Mouse (Mus musculus) liver, embryonic 11.5 days (tissue): ENCODE results near the gene Desi1. TPM values are rescaled to one million over a fixed set of nuclear protein-coding genes. Genes with fewer than 3 reads are reported as not detected.

Experiments
- ATAC-seq: fragments of 200-750 bp; cut with Nextera tagmentation; replicated peaks from 2 replicates; pipeline ENCODE4 v1.8.0; 2017; ENCODE audit warnings: moderate number of reproducible peaks, mild to moderate bottlenecking, moderate TSS enrichment, moderate library complexity; ENCODE audit not compliant: low FRiP score
- DNase-seq: peaks from one replicate; pipeline ENCODE4 v3.0.0-alpha.2; 2017; ENCODE audit warnings: low spot score
- H3K27ac ChIP-seq: fragments of 300-500 bp; sonication (generic); 2 replicates; pipeline ENCODE4 v1.5.1; 2014; ENCODE audit warnings: mild to moderate bottlenecking, low read depth, low read length, control low read depth
- H3K27me3 ChIP-seq: fragments of 300-500 bp; sonication (generic); replicated peaks from 2 replicates; pipeline ENCODE4 v1.6.1; 2014; ENCODE audit warnings: low read length, mixed read lengths; ENCODE audit not compliant: control insufficient read depth, insufficient read depth
- H3K36me3 ChIP-seq: fragments of 300-500 bp; sonication (generic); 2 replicates; pipeline ENCODE4 v1.6.1; 2014; ENCODE audit warnings: mild to moderate bottlenecking, low read length, moderate library complexity, mixed read lengths; ENCODE audit not compliant: control insufficient read depth, insufficient read depth
- H3K4me1 ChIP-seq: fragments of 300-500 bp; sonication (generic); replicated peaks from 2 replicates; pipeline ENCODE4 v1.6.1; 2014; ENCODE audit warnings: low read length, mixed read lengths; ENCODE audit not compliant: control insufficient read depth, insufficient read depth
- H3K4me2 ChIP-seq: fragments of 300-500 bp; sonication (generic); 2 replicates; pipeline ENCODE4 v1.6.1; 2014; ENCODE audit warnings: mild to moderate bottlenecking, control low read depth, moderate library complexity
- H3K4me3 ChIP-seq: fragments of 300-500 bp; sonication (generic); 2 replicates; pipeline ENCODE4 v1.5.1; 2014; ENCODE audit warnings: low read depth, low read length, control low read depth
- H3K9ac ChIP-seq: fragments of 300-500 bp; sonication (generic); 2 replicates; pipeline ENCODE4 v1.6.1; 2014; ENCODE audit warnings: low read depth, low read length, control low read depth
- H3K9me3 ChIP-seq: fragments of 300-500 bp; sonication (generic); 2 replicates; pipeline ENCODE4 v1.6.1; 2016; ENCODE audit warnings: low read length, inconsistent platforms, mixed read lengths; ENCODE audit not compliant: control insufficient read depth
- WGBS: fragments of 180-500 bp; shearing (Covaris S2); extraction: QIAGEN DNeasy Blood & Tissue Kit; methylation state at CpG from one replicate; pipeline ENCODE4 v1.1.7; 2014; 5-methylcytosine and 5-hydroxymethylcytosine counted together
- polyA plus RNA-seq: library from polyadenylated mRNA; unstranded; fragments of >200 nt; fragmentation: Nextera tagmentation; extraction: Ambion mirVana; gene quantifications from 2 replicates; pipeline ENCODE4 v1.2.1, GENCODE M21; 2014

The Desi1 gene
- polyA plus RNA-seq, 1 experiment from 2014 or later: 27.4 TPM

DNA sequence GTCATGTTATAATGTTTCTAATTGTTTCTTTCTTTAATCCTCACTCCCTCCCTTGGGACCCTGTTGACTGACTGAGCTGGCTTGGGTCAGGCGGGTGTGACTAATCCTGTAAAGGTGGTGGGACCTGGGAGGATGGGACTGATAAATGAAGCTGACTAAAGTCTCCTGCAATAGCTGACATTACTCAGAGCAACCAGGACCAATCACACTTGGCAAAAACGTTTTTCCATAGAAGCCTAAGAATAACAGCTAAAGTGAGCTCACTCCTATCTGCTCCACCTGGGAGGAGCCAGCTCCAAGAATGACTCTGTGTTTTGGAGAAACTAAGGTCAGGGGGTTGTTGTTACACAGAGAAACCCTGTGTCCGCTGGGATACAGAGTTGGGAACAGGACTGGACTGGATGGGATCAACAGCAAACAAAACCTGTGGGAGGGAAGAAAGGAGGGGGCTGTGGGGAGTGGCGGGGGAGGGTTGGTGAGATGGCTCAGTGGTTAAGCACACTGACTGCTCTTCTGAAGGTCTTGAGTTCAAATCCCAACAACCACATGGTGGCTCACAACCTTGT is 68.6 kb downstream of the Desi1 start:
- ATAC-seq: no peak
- Histone ChIP-seq H3K4me1 (0 out of 2 replicates have a peak, but pooled peaks cover 2% of the 10 kb centered on the region), H3K9ac (no peak overlapping the region), H3K27ac (no peak overlapping the region), H3K9me3 (no peaks in the 10 kb centered on the region), H3K36me3 (no peaks in the 10 kb centered on the region), H3K27me3 (no peaks in the 10 kb centered on the region), H3K4me3 (no peak overlapping the region), H3K4me2 (no peak overlapping the region)
- DNase-seq: no peak
- 51% methylated on average over 4 of the region's 4 CpGs for WGBS

DNA sequence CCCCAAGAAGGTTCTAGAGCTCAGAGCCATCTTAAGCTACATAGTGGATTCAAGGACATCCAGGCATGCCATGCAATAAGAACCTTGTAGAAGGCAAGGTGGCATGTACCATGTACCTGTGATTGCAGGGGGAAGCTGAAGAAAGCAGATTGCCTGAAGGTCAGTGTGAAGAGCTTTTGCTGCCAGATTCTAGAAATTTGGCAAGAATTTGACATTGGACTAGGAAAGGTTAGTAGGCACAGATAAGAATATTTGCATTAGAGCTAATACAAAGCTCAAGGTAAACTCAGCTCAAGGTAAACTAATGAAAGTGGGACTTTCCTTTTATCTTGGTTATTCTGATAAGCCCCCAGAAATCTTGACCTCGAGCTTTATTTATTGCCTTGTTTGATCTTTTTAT is 69.4 kb downstream of the Desi1 start:
- Histone ChIP-seq H3K9me3 (no peaks in the 10 kb centered on the region), H3K36me3 (no peaks in the 10 kb centered on the region), H3K9ac (no peak overlapping the region), H3K4me1 (no peaks in the 10 kb centered on the region), H3K4me2 (no peak overlapping the region), H3K4me3 (no peak overlapping the region), H3K27ac (no peak overlapping the region), H3K27me3 (no peaks in the 10 kb centered on the region)
- DNase-seq (no peak), ATAC-seq (no peak)
- 56% methylated on average over 1 of the region's 1 CpGs for WGBS

DNA sequence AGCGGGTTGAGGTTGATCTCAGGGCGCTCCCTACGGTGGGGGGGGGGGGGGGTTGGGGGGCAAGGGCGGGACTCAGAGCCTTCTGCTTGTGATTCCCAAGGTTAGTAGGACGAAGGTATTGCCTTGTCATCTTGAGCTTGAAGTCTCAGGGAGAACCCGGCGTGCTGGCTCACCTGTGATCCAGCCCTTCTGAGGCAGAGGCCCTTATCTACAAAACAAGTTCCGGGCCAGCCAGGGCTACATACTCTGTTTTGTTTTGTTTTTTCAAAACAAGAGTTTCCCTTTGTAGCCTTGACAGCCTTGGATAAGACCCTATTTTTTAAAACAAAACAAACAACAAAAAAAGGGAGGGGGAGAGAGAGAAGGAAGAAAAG is 72.6 kb downstream of the Desi1 start:
- under 1% methylated on average over 8 of the region's 8 CpGs for WGBS
- Histone ChIP-seq H3K36me3 (no peaks in the 10 kb centered on the region), H3K4me3 (peak overlapping the region; percentile 72), H3K27ac (no peak overlapping the region; the same call in 1 of the 2 replicates), H3K4me1 (peaks cover 5% of the 10 kb centered on the region), H3K4me2 (peak overlapping the region; percentile 100), H3K9me3 (no peaks in the 10 kb centered on the region), H3K27me3 (no peaks in the 10 kb centered on the region), H3K9ac (0 out of 2 replicates have a peak overlapping the region, but pooled peaks have one; percentile 76)
- ATAC-seq: peak; percentile 57
- DNase-seq: no peak

DNA sequence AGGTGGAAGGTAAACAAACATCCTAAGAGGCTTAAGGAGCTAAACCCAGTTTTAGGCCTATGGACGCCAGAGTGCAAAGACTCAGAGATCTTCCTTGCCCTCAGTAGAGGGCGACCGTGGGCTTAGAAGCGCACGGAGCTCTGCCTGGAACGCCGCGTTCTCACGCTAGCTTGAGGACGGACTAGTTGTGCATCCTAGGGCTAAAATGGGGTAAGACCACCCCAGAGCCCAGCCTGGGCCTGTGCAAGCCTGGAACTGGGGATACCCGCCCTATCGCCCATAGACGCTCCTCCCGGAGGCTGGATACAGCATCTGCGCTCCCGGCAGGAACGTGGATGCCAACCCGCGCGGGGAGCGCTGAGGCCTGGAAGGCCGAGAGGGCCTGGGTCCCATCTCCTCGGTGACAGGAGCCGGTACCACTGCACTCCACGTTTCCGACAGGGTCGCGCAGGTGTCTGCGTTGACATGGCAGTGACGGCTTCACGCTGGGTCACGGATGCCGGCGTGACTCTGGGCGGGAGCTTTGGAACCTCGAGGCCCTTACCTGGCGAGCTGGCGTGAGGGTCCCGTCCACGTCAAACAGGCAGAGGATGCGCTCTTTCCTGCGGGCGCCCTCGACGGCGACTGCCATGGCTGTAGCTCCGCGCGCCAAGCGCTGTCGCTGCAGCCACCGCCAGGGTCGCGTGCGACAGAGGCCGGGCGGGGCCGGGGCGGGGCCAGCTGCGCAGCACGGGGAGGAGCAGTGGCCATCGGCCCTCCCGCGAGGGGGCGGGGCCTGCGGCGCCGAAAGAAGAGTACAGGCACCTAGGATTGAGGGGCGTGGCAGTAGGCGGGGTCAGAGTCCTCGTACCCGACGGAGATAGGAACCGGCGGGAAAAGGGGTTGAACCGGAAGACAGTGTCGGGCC is 73.2 kb downstream of the Desi1 start, which contains the start of gene Pmm1:
Gene Pmm1, minus strand, starts transcription at position 760 of the 907 bp plus-strand sequence.
- peak within 1 kb of the TSS; percentile 72 for H3K4me3 ChIP-seq
- DNase-seq (peak; percentile 100), ATAC-seq (peak; percentile 97)
- peak within 1 kb of the TSS; percentile 79; the same call in 1 of the 2 replicates for H3K27ac ChIP-seq
- peak within 1 kb of the TSS; percentile 100 for H3K4me2 ChIP-seq
- under 1% methylated on average over 77 of the region's 77 CpGs for WGBS
- H3K9me3 ChIP-seq: no peaks in the 10 kb centered on the region
- peak within 1 kb of the TSS; percentile 76 for H3K9ac ChIP-seq
- H3K4me1 ChIP-seq: peaks cover 5% of the 10 kb centered on the region
- no peaks in the 10 kb centered on the region for H3K36me3 ChIP-seq
- H3K27me3 ChIP-seq: no peaks in the 10 kb centered on the region

DNA sequence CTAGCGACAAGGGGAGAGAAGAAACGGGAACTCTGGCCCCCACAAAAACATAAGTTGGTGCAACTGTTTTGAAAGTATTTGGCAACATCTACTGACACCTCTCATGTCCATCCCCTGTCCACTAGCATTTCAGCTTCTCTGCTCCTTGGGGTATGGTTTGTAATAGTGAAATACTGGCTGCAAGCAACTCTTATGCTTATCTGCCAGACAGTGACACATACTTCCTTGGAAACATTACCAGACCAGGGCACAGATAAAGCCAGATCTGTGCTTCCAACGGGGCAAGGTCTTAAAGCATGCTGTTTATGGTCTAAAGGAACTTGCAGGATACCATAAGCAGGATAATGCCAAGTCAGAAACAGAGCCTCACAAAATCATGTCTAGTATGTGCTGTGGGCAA is 74.8 kb downstream of the Desi1 start:
- peak overlapping the region; percentile 100; the same call in 1 of the 2 replicates for H3K4me2 ChIP-seq
- H3K4me3 ChIP-seq: no peak overlapping the region
- no peak overlapping the region for H3K27ac ChIP-seq
- no peak for ATAC-seq
- H3K9me3 ChIP-seq: no peaks in the 10 kb centered on the region
- H3K36me3 ChIP-seq: no peaks in the 10 kb centered on the region; the same call in 1 of the 2 replicates
- whole genome bisulfite sequencing: 65% methylated on average over 3 of the region's 3 CpGs
- H3K27me3 ChIP-seq: no peaks in the 10 kb centered on the region
- H3K4me1 ChIP-seq: peaks cover 5% of the 10 kb centered on the region
- no peak for DNase-seq
- H3K9ac ChIP-seq: no peak overlapping the region; the same call in 1 of the 2 replicates

DNA sequence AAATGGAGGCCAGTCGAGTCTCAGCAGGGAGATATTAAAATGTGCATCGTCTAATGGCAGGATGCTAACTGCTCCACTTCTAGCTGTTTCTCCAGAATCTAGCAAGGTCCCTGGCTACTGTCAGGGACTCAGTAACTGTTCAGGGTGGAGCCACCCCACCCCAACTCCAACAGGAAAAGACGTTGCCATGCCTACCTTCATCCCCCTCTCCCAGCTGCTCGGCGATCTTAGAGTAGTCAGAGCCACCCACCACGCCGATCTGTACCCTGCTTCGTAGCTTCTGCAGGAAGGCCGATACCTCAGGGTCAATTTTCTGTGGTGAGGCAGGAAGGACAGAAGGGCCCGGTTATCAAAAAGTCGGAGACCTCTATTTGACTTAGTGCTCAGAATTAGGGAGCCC is 76.1 kb downstream of the Desi1 start:
- Histone ChIP-seq H3K36me3 (no peaks in the 10 kb centered on the region; the same call in 1 of the 2 replicates), H3K27ac (no peak overlapping the region), H3K27me3 (no peaks in the 10 kb centered on the region), H3K4me3 (no peak overlapping the region), H3K4me2 (no peak overlapping the region), H3K9me3 (no peaks in the 10 kb centered on the region), H3K9ac (no peak overlapping the region), H3K4me1 (peaks cover 5% of the 10 kb centered on the region)
- WGBS: 83% methylated on average over 11 of the region's 11 CpGs
- DNase-seq (no peak), ATAC-seq (no peak)

DNA sequence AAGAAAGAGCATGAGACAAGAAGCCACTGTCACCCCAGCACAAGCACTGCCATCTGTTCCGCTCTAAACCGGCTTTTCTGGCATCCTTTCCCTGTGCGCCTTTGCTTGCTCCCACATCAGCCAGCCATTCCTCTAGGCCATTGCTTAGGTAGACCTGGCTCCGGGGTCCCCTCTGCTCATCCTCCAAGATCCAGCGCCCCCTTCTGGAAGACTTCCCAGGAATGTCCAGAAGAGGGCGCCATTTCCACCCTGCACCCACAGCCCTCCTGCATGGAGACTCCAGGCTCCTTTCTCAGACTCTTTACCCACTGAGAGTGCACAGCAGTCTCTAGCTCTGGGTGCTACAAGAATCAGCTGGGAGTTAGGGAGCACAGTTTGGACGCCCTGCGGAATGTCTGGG is 77.2 kb downstream of the Desi1 start:
- Histone ChIP-seq H3K4me1 (peaks cover 5% of the 10 kb centered on the region), H3K27ac (no peak overlapping the region), H3K27me3 (no peaks in the 10 kb centered on the region), H3K4me2 (no peak overlapping the region), H3K9me3 (no peaks in the 10 kb centered on the region), H3K36me3 (no peaks in the 10 kb centered on the region; the same call in 1 of the 2 replicates), H3K9ac (no peak overlapping the region), H3K4me3 (no peak overlapping the region)
- WGBS: 54% methylated on average over 8 of the region's 8 CpGs
- ATAC-seq (no peak), DNase-seq (no peak)

DNA sequence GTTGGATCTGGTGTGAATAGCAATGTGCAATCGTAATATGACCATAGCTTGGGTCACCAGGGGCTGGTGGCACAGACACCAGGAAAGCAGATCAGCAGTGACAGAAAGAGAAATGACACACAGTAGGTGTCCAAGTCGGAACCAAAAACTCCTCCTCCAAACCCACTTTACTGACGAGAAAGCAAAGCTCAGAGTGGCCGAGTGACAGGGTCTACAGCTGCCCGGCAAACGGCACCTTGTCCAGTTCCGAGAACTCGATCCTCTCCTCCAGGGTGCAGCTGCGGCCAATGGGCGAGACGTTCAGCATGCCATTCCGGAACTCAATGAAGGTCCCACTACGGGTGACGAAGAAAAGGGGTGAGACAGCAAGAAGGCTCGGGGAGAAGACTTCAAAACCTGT is 78.2 kb downstream of the Desi1 start:
- DNase-seq: no peak

More for the DNA sequence above, 78.2 kb downstream of the Desi1 start:
- no peaks in the 10 kb centered on the region for H3K27me3 ChIP-seq
- no peak overlapping the region for H3K9ac ChIP-seq
- no peaks in the 10 kb centered on the region for H3K9me3 ChIP-seq
- no peak overlapping the region for H3K27ac ChIP-seq
- H3K4me2 ChIP-seq: no peak overlapping the region
- H3K36me3 ChIP-seq: no peaks in the 10 kb centered on the region; the same call in 1 of the 2 replicates
- no peak for ATAC-seq
- 93% methylated on average over 15 of the region's 15 CpGs for WGBS
- H3K4me1 ChIP-seq: peaks cover 5% of the 10 kb centered on the region
- no peak overlapping the region for H3K4me3 ChIP-seq
